Mouse (Mus musculus) telencephalon, adult 2 months (tissue): Measurements from ENCODE around the gene Ift46.
"Not testable (repeated sequence)": the region's sequence is repeated elsewhere in the genome, so short reads cannot be mapped to it uniquely, and the experiment has no call there.

Source experiments
- DNase-seq: peaks from one replicate; pipeline ENCODE4 v3.0.0-alpha.2; 2011; ENCODE audit warnings: low read depth, low spot score

The Ift46 gene

GRCm38 (mm10) chr9:44735886-44736285 is 31.8 kb upstream of the Ift46 start:
- DNase-seq: no peak

- DNase-seq: no peak
Measured at GRCm38 (mm10) chr9:44736301-44736700, 31.4 kb upstream of the Ift46 start.

- DNase-seq: no peak
Measured at GRCm38 (mm10) chr9:44737240-44737949, 30.3 kb upstream of the Ift46 start.

- DNase-seq: no peak
Measured at GRCm38 (mm10) chr9:44740663-44741192, 27.0 kb upstream of the Ift46 start.

- no peak for DNase-seq
Measured at GRCm38 (mm10) chr9:44745371-44745770, 22.3 kb upstream of the Ift46 start.

- no peak for DNase-seq
Measured at GRCm38 (mm10) chr9:44746666-44747065, 21.0 kb upstream of the Ift46 start.

DNA sequence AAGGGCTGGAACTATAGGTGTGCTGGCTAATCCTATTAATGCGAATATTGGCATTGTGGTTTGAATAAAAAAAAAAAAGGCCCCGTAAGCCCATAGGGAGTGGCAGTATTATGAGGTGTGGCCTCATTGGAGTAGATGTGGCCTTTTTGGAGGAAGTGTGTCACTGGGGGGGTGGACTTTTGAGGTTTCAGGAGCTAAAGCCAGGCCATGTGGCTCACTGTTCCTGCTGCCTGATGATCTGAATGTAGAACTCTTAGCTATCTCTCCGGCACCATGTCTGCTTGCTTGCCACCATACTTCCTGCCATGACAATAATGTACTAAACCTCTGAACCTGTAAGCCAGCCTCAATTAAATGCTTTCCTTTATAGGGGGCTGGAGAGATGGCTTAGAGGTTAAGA is 20.4 kb upstream of the Ift46 start:
- DNase-seq: no peak

DNA sequence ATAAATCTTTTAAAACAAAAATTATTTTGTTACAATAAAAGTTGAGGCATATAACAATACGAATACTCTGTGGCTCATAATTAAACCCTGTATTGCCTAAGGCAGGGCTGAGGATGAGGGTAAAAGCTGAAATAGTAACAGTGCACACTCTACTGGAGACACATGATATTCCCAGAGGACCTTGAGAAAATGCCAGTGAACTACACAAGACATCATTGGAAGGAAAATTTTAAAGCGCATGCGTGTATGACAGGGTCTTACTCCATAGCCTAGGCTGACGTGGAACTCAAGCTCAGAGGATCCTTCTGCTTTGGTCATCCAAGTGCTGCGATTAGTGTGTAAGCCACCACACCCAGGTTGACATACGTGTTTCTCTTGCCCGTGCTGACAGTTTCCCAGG is 19.2 kb upstream of the Ift46 start:
- no peak for DNase-seq

GRCm38 (mm10) chr9:44760873-44761272 is 6.8 kb upstream of the Ift46 start:
- DNase-seq: no peak

- not testable (repeated sequence) for DNase-seq
Measured at GRCm38 (mm10) chr9:44768029-44768394, 304 bp downstream of the Ift46 start.

- no peak for DNase-seq
Measured at GRCm38 (mm10) chr9:44771376-44771775, 3.7 kb downstream of the Ift46 start.

GRCm38 (mm10) chr9:44772392-44772749 is 4.7 kb downstream of the Ift46 start:
- no peak for DNase-seq

- peak; percentile 91 for DNase-seq
Measured at GRCm38 (mm10) chr9:44772750-44773651, 5.3 kb downstream of the Ift46 start.

DNA sequence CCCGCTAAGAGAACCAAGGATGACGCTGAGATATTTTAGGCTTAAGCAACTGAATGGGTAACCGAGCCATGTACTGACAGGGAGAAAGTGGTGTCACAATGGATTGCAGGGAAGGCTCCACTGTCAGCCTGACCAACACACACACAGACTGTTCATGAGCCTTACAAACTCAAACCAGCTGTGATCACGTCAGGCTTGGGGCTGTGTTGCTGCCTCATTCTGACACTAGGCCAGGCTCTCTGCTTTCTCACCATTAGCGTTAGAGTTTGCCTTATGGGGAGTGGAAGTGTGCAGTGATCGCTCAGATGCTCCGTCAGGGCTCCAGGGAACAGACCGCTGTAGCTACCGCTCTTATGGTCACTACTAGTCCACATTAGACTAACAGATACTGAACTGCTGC is 25.1 kb downstream of the Ift46 start:
- DNase-seq: no peak

DNA sequence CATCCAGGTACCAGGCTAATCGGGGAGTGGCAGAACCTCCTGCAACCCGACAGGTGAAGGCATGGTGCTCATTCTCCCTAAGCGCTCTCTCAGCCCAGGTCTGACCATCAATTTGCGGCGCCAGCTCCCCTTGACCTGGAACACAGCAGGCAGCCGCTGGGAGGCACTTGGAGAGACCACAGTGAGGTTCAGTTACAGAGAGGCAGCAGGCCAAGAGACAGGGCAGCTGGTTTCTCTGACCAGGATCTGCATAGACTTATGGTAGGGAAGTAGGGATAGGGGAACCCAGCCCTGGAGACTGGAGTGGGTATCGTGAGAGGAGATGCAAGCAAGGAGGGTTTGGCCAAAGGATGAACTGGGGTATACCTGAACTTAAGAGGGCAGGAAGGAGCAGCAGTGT is 30.6 kb downstream of the Ift46 start:
- no peak for DNase-seq

- DNase-seq: peak; percentile 85
Measured at GRCm38 (mm10) chr9:44799102-44799957, 31.6 kb downstream of the Ift46 start, which contains the start of gene Tmem25. TSS of gene Tmem25 (minus strand) at chr9:44799307.

- DNase-seq: no peak
Measured at GRCm38 (mm10) chr9:44799958-44800324, 32.2 kb downstream of the Ift46 start.

DNA sequence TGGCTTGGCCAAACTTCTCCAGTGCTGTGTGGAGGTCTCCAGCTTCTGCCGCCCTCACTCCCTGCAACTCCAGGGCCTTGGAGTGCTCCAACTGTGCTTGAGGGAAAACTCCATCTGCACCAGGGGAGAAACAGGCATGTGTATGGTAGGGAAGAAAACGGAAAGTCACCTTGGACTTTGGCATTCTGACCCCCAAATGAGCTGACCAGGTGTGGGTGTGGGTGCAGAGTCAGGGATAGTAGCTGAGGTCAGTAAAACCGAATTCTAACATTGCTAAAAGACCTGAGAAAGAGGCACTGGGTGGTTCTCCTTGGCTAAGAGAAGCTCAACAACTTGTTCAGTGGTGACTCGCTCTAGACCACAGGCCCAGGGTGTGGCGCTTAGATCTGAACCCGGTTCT is 34.0 kb downstream of the Ift46 start:
- no peak for DNase-seq

DNA sequence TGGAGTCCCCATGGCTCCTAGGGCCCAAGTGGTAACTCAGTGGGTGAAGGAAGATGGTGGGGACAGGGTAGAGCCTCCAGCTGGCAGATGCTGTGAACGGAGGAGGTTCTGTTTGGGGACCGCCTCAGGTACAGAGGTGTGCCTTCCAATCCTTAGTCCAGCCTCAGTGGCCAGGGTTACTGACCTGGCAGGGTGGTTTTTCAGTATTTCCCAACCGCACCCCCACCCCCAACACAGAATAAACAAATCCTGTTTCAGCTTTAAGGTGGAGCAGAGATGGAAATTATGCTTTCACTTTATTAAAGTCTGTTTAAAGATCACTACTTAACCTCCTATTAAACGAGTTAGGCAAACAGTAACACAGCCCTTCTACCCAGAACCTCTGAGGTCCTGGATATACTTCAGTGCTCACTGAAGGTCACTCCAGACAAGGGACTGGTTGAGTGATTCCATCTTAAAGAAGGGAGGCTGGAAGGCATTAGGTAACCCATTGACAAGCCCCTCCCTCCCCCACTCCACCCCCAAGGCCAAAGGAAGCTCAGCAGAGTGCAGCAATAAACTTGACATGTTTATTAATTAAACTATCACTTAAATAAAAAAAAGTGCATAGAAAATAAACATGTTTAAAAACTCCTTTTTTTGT is 35.2 kb downstream of the Ift46 start, which contains the start of gene Ttc36:
Gene Ttc36, minus strand, starts transcription at position 265 of the 643 bp plus-strand sequence.
- no peak for DNase-seq

GRCm38 (mm10) chr9:44804678-44805077 is 37.0 kb downstream of the Ift46 start:
- no peak for DNase-seq

GRCm38 (mm10) chr9:44805536-44805935 is 37.8 kb downstream of the Ift46 start:
- no peak for DNase-seq
